Mouse (Mus musculus): ENCODE data around the gene Ptger1.

DNA sequence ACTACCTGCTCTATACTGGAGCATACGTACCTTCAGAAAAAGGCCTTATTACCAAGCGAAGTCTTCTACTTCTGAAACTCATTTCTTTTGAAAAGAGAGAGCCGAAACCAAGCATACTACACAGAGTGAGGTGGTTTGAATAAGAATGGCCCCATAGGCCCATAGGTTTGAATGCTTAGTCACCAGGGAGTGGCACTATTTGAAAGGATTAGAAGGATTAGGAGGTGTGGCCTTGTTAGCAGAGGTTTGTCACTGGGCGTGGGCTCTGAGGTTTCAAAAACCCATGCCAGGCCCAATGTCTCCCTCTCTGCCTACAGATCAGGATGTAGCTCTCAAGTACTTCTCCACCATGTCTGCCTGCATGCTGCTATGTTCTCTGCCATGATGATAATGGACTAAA, 18.4 kb upstream of the Ptger1 start:
- no peak for TF ChIP-seq CTCF (IDR thresholded peaks at IDR 0.05; ENCODE audit: control insufficient read depth, insufficient read depth, insufficient replicate concordance, low read depth, low read length)
- no peak for TF ChIP-seq POLR2A (IDR thresholded peaks at IDR 0.05; ENCODE audit: control insufficient read depth, low read depth, low read length)
